Mouse (Mus musculus): ENCODE results near the gene Nucb2. TPM values are rescaled to one million over a fixed set of nuclear protein-coding genes. Genes with fewer than 3 reads are reported as not detected.

Nucb2 gene
- total RNA-seq, 1 experiment = 9.6 TPM

DNA sequence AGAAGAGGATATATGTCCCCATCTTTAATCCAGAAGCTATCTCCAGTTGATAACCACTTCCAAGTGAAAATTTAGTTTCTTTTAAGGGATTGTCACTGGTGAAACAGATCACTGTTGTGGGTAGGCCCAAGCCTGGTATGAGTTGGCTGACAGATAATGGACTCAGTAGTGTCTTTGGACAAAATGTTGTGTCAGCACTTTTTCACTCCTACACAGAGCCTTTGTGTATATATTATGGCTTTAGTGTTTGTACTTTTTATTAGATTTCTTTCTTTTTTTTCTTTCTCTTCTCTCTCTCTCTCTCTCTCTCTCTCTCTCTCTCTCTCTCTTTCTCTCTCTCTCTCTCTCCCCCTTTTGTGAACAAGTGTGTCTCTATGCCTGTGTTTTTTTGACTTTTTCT lies 52.7 kb downstream of the Nucb2 start:
- Histone ChIP-seq H3K4me1 (ENCODE audit: control insufficient read depth in 2 of 2, insufficient read depth in 2 of 2, low read length in 2 of 2, poor library complexity in 1 of 2) (no peaks in the 10 kb centered on the region), H3K4me3 (ENCODE audit: insufficient read depth in 1 of 2, low read depth in 1 of 2, low read length in 2 of 2, poor library complexity in 1 of 2, severe bottlenecking in 1 of 2) (no peak overlapping the region), H3K9me3 (ENCODE audit: control insufficient read depth, insufficient read depth, low read depth, low read length) (no peaks in the 10 kb centered on the region), H3K27ac (ENCODE audit: insufficient read depth, low read depth, low read length, poor library complexity, severe bottlenecking) (no peak overlapping the region), H3K9ac (ENCODE audit: insufficient read depth, low read depth, low read length, poor library complexity, severe bottlenecking) (no peak overlapping the region), H3K36me3 (ENCODE audit: control insufficient read depth, insufficient read depth, low read length, poor library complexity, severe bottlenecking) (no peaks in the 10 kb centered on the region)
- TF ChIP-seq ZC3H11A (IDR thresholded peaks at IDR 0.05; ENCODE audit: borderline replicate concordance, low read depth, low read length) (no peak), CHD2 (IDR thresholded peaks at IDR 0.05; ENCODE audit: low read depth, low read length) (no peak), MAFK (IDR thresholded peaks at IDR 0.05; ENCODE audit: insufficient read depth, low read depth, low read length) (peak; percentile 89), ZNF384 (IDR thresholded peaks at IDR 0.05; ENCODE audit: low read depth, low read length) (no peak), HCFC1 (IDR thresholded peaks at IDR 0.05; ENCODE audit: borderline replicate concordance, insufficient read depth, low read length) (no peak)
- in situ Hi-C loops (cut with MboI; ENCODE audit: low sequenced_read_pairs in 2 of 2, unreplicated experiment in 2 of 2) = no loop called here
- DNase-seq (ENCODE audit: low read depth, low spot score) = no peak

DNA sequence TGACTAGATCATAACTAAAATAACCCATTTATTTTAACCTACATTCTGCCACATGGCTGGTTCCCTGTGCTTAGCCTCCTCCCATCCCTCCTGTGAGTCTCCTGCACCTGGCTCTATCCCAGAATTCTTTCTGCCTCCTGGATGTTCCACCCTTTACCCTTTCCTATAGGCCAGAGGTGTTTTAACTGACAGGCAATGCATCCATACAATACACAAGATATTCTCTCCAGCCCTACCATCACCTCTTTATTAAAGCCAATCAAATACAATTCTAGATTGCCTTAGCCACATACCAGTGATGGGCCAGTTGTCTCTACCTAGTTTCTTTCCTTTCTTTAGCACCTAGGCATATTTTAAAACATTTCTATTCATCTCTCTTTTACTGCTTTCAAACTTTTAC lies 70.4 kb downstream of the Nucb2 start:
- Histone ChIP-seq H3K9ac (ENCODE audit: insufficient read depth, low read depth, low read length, poor library complexity, severe bottlenecking) (peak overlapping the region; percentile 70; the same call in 1 of the 2 replicates), H3K4me3 (ENCODE audit: insufficient read depth in 1 of 2, low read depth in 1 of 2, low read length in 2 of 2, poor library complexity in 1 of 2, severe bottlenecking in 1 of 2) (peak overlapping the region; percentile 58 to 66; a peak in 3 of 4 replicates), H3K9me3 (ENCODE audit: control insufficient read depth, insufficient read depth, low read depth, low read length) (no peaks in the 10 kb centered on the region), H3K36me3 (ENCODE audit: control insufficient read depth, insufficient read depth, low read length, poor library complexity, severe bottlenecking) (no peaks in the 10 kb centered on the region), H3K27ac (ENCODE audit: insufficient read depth, low read depth, low read length, poor library complexity, severe bottlenecking) (no peak overlapping the region), H3K4me1 (ENCODE audit: control insufficient read depth in 2 of 2, insufficient read depth in 2 of 2, low read length in 2 of 2, poor library complexity in 1 of 2) (no peaks in the 10 kb centered on the region; a peak in 1 of 4 replicates)
- DNase-seq (ENCODE audit: low read depth, low spot score) = peak; percentile 27
- peak; percentile 85 for TF ChIP-seq CHD2 (IDR thresholded peaks at IDR 0.05; ENCODE audit: low read depth, low read length)
- no peak for TF ChIP-seq HCFC1 (IDR thresholded peaks at IDR 0.05; ENCODE audit: borderline replicate concordance, insufficient read depth, low read length)
- TF ChIP-seq MAFK (IDR thresholded peaks at IDR 0.05; ENCODE audit: insufficient read depth, low read depth, low read length) = no peak
- TF ChIP-seq ZC3H11A (IDR thresholded peaks at IDR 0.05; ENCODE audit: borderline replicate concordance, low read depth, low read length) = no peak
- TF ChIP-seq ZNF384 (IDR thresholded peaks at IDR 0.05; ENCODE audit: low read depth, low read length) = no peak
- in situ Hi-C loops (cut with MboI; ENCODE audit: low sequenced_read_pairs in 2 of 2, unreplicated experiment in 2 of 2) = no loop called here

Other genes starting within 250 kb of the Nucb2 start
- gene Plekha7, start 196.0 kb upstream of the Nucb2 start, total RNA-seq (2012; rRNA removed) = 38.0 and 56.4 TPM in 2 replicates
- 801 and 1,038 TPM in 2 replicates for gene Rps13, start 170.2 kb upstream of the Nucb2 start, total RNA-seq (2012; rRNA removed)
- gene Pik3c2a, start 60.9 kb upstream of the Nucb2 start, total RNA-seq (2012; rRNA removed) = 22.9 and 36.4 TPM in 2 replicates

Data from ES-E14 (cell line).